8 mouse cellular contexts compared by ENCODE assay signal in genomic region chr1:132010632-132011501, GRCm38 (mm10). TPM values are rescaled to one million over a fixed set of nuclear protein-coding genes. Genes with fewer than 3 reads are reported as not detected.
DNase-seq lines count a peak whose midpoint lies in the region; ATAC-seq and TF ChIP-seq lines count a peak whose summit lies in the region.

No protein-coding gene starts in this region.

- H3K9me3 ChIP-seq in lung, embryonic 16.5 days (ENCODE audit: control insufficient read depth, low read length), result no peaks in the 10 kb centered on the region
- H3K9me3 ChIP-seq in stomach, embryonic 16.5 days (replicated peaks; ENCODE audit: control insufficient read depth, low read length), result no peaks in the 10 kb centered on the region

- no peaks in the 10 kb centered on the region for H3K27me3 ChIP-seq in kidney, adult 2 months (replicated peaks; ENCODE audit: control insufficient read depth, insufficient read depth, low read length)
- no peaks in the 10 kb centered on the region for H3K27me3 ChIP-seq in lung, embryonic 16.5 days (ENCODE audit: control insufficient read depth, insufficient read depth, low read depth, low read length)
- H3K27me3 ChIP-seq in stomach, embryonic 16.5 days (ENCODE audit: control insufficient read depth, insufficient read depth, low read length), result no peaks in the 10 kb centered on the region

- H3K36me3 ChIP-seq in kidney, adult 2 months (ENCODE audit: control insufficient read depth, insufficient read depth, low read length), result no peaks in the 10 kb centered on the region; the same call in 1 of the 2 replicates
- peaks cover 7% of the 10 kb centered on the region; the same call in 1 of the 2 replicates for H3K36me3 ChIP-seq in lung, embryonic 16.5 days (ENCODE audit: control insufficient read depth, insufficient read depth, low read length)
- no peaks in the 10 kb centered on the region for H3K36me3 ChIP-seq in stomach, embryonic 16.5 days (ENCODE audit: control insufficient read depth, insufficient read depth, low read length)

- no peak overlapping the region for H3K4me3 ChIP-seq in kidney, adult 2 months (ENCODE audit: insufficient read depth, low read depth, low read length)
- H3K4me3 ChIP-seq in lung, embryonic 16.5 days (ENCODE audit: low read length), result 0 out of 2 replicates have a peak overlapping the region, but pooled peaks have one; percentile 1
- H3K4me3 ChIP-seq in stomach, embryonic 16.5 days (replicated peaks; ENCODE audit: low read length), result no peak overlapping the region

- no peak for TF ChIP-seq CTCF in kidney, adult 2 months (conservative IDR thresholded peaks at IDR 0.05; ENCODE audit: insufficient read depth, insufficient read length, low read depth, low read length)

- 59% methylated on average over 17 of the region's 17 CpGs for whole genome bisulfite sequencing in kidney, adult 2 months
- 72% methylated on average over 17 of the region's 17 CpGs for WGBS in lung, embryonic 16.5 days
- WGBS in stomach, embryonic 16.5 days, result 75% methylated on average over 17 of the region's 17 CpGs

- H3K4me2 ChIP-seq in lung, embryonic 16.5 days (ENCODE audit: low read depth, low read length), result no peak overlapping the region
- no peak overlapping the region for H3K4me2 ChIP-seq in stomach, embryonic 16.5 days (ENCODE audit: low read depth, low read length)

- peaks cover 17% of the 10 kb centered on the region; the same call in 1 of the 2 replicates for H3K4me1 ChIP-seq in kidney, adult 2 months (ENCODE audit: control insufficient read depth, insufficient read depth, low read length)
- peaks cover 20% of the 10 kb centered on the region for H3K4me1 ChIP-seq in lung, embryonic 16.5 days (replicated peaks; ENCODE audit: control insufficient read depth, insufficient read depth, low read length)
- H3K4me1 ChIP-seq in stomach, embryonic 16.5 days (ENCODE audit: control insufficient read depth, insufficient read depth, low read length), result peaks cover 26% of the 10 kb centered on the region

- peak; percentile 54 for ATAC-seq in activated CD4-positive, CD25-positive, alpha-beta regulatory T cell, adult 4 months
- ATAC-seq in lung, embryonic 16.5 days (ENCODE audit: low read depth), result no peak
- no peak for ATAC-seq in stomach, embryonic 16.5 days (ENCODE audit: insufficient read depth, low FRiP score)

- TF ChIP-seq POLR2A in kidney, adult 2 months (IDR thresholded peaks at IDR 0.05; ENCODE audit: low read depth, low read length), result no peak

- H3K9ac ChIP-seq in lung, embryonic 16.5 days (ENCODE audit: low read length), result no peak overlapping the region
- no peak overlapping the region for H3K9ac ChIP-seq in stomach, embryonic 16.5 days (ENCODE audit: low read length)

- DNase-seq in kidney, adult 2 months, result no peak
- no peak for DNase-seq in kidney, adult 9 months
- DNase-seq in embryo, embryonic 11 days, result no peak
- DNase-seq in frontal cortex, postnatal 36 days (ENCODE audit: low spot score in 2 of 2), result no peak
- DNase-seq in urinary bladder, postnatal 4 days (ENCODE audit: low spot score in 2 of 2), result no peak

- peak overlapping the region; percentile 65; the same call in 1 of the 2 replicates for H3K27ac ChIP-seq in kidney, adult 2 months (ENCODE audit: insufficient read depth, low read depth, low read length)
- no peak overlapping the region for H3K27ac ChIP-seq in lung, embryonic 16.5 days (ENCODE audit: low read length)
- H3K27ac ChIP-seq in stomach, embryonic 16.5 days (ENCODE audit: low read length), result peak overlapping the region; percentile 20; the same call in 1 of the 2 replicates

RNA-seq across cellular contexts. Expression of gene Elk4, which starts 3.5 kb away (rescaled TPM):
- polyA plus RNA-seq in kidney, adult 2 months (2012; rRNA removed), result 18.4 and 27.8 TPM in 2 replicates
- 10 to 100 TPM; 62.3 to 71.4 TPM for polyA plus RNA-seq in activated CD4-positive, CD25-positive, alpha-beta regulatory T cell, adult 4 months (2017; shearing (Covaris generic))
- polyA plus RNA-seq in lung, embryonic 16.5 days (2015; fragmentation: Nextera tagmentation; extraction: Ambion mirVana), result 22.5 and 26.3 TPM in 2 replicates
- 18.6 and 21.3 TPM in 2 replicates for polyA plus RNA-seq in stomach, embryonic 16.5 days (2015; fragmentation: Nextera tagmentation; extraction: Ambion mirVana)

RNA-seq across cellular contexts. Expression of gene Slc45a3, which starts 48.1 kb away (rescaled TPM):
- polyA plus RNA-seq in kidney, adult 2 months (2012; rRNA removed), result 30.5 and 37.8 TPM in 2 replicates
- not detected for polyA plus RNA-seq in activated CD4-positive, CD25-positive, alpha-beta regulatory T cell, adult 4 months (2017; shearing (Covaris generic))
- 4.2 TPM in 2 replicates for polyA plus RNA-seq in lung, embryonic 16.5 days (2015; fragmentation: Nextera tagmentation; extraction: Ambion mirVana)
- 10.5 and 12.1 TPM in 2 replicates for polyA plus RNA-seq in stomach, embryonic 16.5 days (2015; fragmentation: Nextera tagmentation; extraction: Ambion mirVana)

RNA-seq across cellular contexts. Expression of gene Mfsd4a, which starts 57.0 kb away (rescaled TPM):
- 64.1 and 84.5 TPM in 2 replicates for polyA plus RNA-seq in kidney, adult 2 months (2012; rRNA removed)
- 10 to 100 TPM; 39.0 to 45.4 TPM for polyA plus RNA-seq in activated CD4-positive, CD25-positive, alpha-beta regulatory T cell, adult 4 months (2017; shearing (Covaris generic))
- 16.6 and 19.3 TPM in 2 replicates for polyA plus RNA-seq in lung, embryonic 16.5 days (2015; fragmentation: Nextera tagmentation; extraction: Ambion mirVana)
- 16.0 and 18.2 TPM in 2 replicates for polyA plus RNA-seq in stomach, embryonic 16.5 days (2015; fragmentation: Nextera tagmentation; extraction: Ambion mirVana)
